Mouse (Mus musculus): ENCODE measurements around the gene Creg1. TPM values are rescaled to one million over a fixed set of nuclear protein-coding genes. Genes with fewer than 3 reads are reported as not detected.
"Not testable (repeated sequence)": the region's sequence is repeated elsewhere in the genome, so short reads cannot be mapped to it uniquely, and the experiment has no call there.

Creg1 gene
- polyA plus RNA-seq, 1 experiment from 2014 or later = 35.2 TPM

GRCm38 (mm10) chr1:165741989-165742388, 21.6 kb upstream of the Creg1 start:
- DNase-seq (ENCODE audit: low spot score) = no peak
- WGBS = 88% methylated on average over 8 of the region's 8 CpGs
- no peak for ATAC-seq (ENCODE audit: low FRiP score)
- Histone ChIP-seq H3K4me1 (replicated peaks; ENCODE audit: control insufficient read depth, insufficient read depth, low read length) (no peaks in the 10 kb centered on the region), H3K4me3 (replicated peaks; ENCODE audit: low read length) (no peak overlapping the region), H3K9ac (no peak overlapping the region), H3K36me3 (replicated peaks; ENCODE audit: control insufficient read depth, insufficient read depth) (no peaks in the 10 kb centered on the region), H3K4me2 (replicated peaks) (no peak overlapping the region), H3K27me3 (ENCODE audit: control insufficient read depth, insufficient read depth, low read length) (no peaks in the 10 kb centered on the region), H3K9me3 (ENCODE audit: control insufficient read depth, low read length) (no peaks in the 10 kb centered on the region), H3K27ac (no peak overlapping the region)

GRCm38 (mm10) chr1:165748053-165748452, 15.5 kb upstream of the Creg1 start:
- Histone ChIP-seq H3K4me3 (replicated peaks; ENCODE audit: low read length) (no peak overlapping the region), H3K9ac (no peak overlapping the region), H3K9me3 (ENCODE audit: control insufficient read depth, low read length) (no peaks in the 10 kb centered on the region), H3K36me3 (replicated peaks; ENCODE audit: control insufficient read depth, insufficient read depth) (no peaks in the 10 kb centered on the region), H3K27me3 (ENCODE audit: control insufficient read depth, insufficient read depth, low read length) (no peaks in the 10 kb centered on the region), H3K4me1 (replicated peaks; ENCODE audit: control insufficient read depth, insufficient read depth, low read length) (no peaks in the 10 kb centered on the region), H3K27ac (no peak overlapping the region), H3K4me2 (replicated peaks) (no peak overlapping the region)
- DNase-seq (ENCODE audit: low spot score) (no peak), ATAC-seq (ENCODE audit: low FRiP score) (no peak)
- WGBS = 45% methylated on average over 11 of the region's 11 CpGs

- DNase-seq (ENCODE audit: low spot score) = no peak
Observed at GRCm38 (mm10) chr1:165751142-165751541, 12.4 kb upstream of the Creg1 start.

GRCm38 (mm10) chr1:165751838-165752237, 11.7 kb upstream of the Creg1 start:
- Histone ChIP-seq H3K4me2 (replicated peaks) (no peak overlapping the region), H3K27ac (no peak overlapping the region), H3K9ac (no peak overlapping the region), H3K4me3 (replicated peaks; ENCODE audit: low read length) (no peak overlapping the region), H3K9me3 (ENCODE audit: control insufficient read depth, low read length) (no peaks in the 10 kb centered on the region), H3K4me1 (replicated peaks; ENCODE audit: control insufficient read depth, insufficient read depth, low read length) (no peaks in the 10 kb centered on the region), H3K27me3 (ENCODE audit: control insufficient read depth, insufficient read depth, low read length) (no peaks in the 10 kb centered on the region), H3K36me3 (replicated peaks; ENCODE audit: control insufficient read depth, insufficient read depth) (no peaks in the 10 kb centered on the region)
- WGBS = 83% methylated on average over 5 of the region's 5 CpGs
- ATAC-seq (ENCODE audit: low FRiP score) (no peak), DNase-seq (ENCODE audit: low spot score) (no peak)

More at GRCm38 (mm10) chr1:165751142-165751541, 12.4 kb upstream of the Creg1 start:
- Histone ChIP-seq H3K27ac (no peak overlapping the region), H3K27me3 (ENCODE audit: control insufficient read depth, insufficient read depth, low read length) (no peaks in the 10 kb centered on the region), H3K9ac (no peak overlapping the region), H3K4me1 (replicated peaks; ENCODE audit: control insufficient read depth, insufficient read depth, low read length) (no peaks in the 10 kb centered on the region), H3K9me3 (ENCODE audit: control insufficient read depth, low read length) (no peaks in the 10 kb centered on the region), H3K4me3 (replicated peaks; ENCODE audit: low read length) (no peak overlapping the region), H3K36me3 (replicated peaks; ENCODE audit: control insufficient read depth, insufficient read depth) (no peaks in the 10 kb centered on the region), H3K4me2 (replicated peaks) (no peak overlapping the region)
- ATAC-seq (ENCODE audit: low FRiP score) = no peak

GRCm38 (mm10) chr1:165754205-165754604, 9.3 kb upstream of the Creg1 start:
- Histone ChIP-seq H3K27me3 (ENCODE audit: control insufficient read depth, insufficient read depth, low read length) (no peaks in the 10 kb centered on the region), H3K27ac (no peak overlapping the region), H3K9ac (no peak overlapping the region), H3K36me3 (replicated peaks; ENCODE audit: control insufficient read depth, insufficient read depth) (no peaks in the 10 kb centered on the region), H3K9me3 (ENCODE audit: control insufficient read depth, low read length) (no peaks in the 10 kb centered on the region), H3K4me2 (replicated peaks) (no peak overlapping the region), H3K4me3 (replicated peaks; ENCODE audit: low read length) (no peak overlapping the region), H3K4me1 (replicated peaks; ENCODE audit: control insufficient read depth, insufficient read depth, low read length) (no peaks in the 10 kb centered on the region)
- DNase-seq (ENCODE audit: low spot score) (no peak), ATAC-seq (ENCODE audit: low FRiP score) (no peak)
- WGBS = 93% methylated on average over 6 of the region's 6 CpGs

- Histone ChIP-seq H3K9ac (no peak overlapping the region), H3K36me3 (replicated peaks; ENCODE audit: control insufficient read depth, insufficient read depth) (no peaks in the 10 kb centered on the region), H3K27ac (no peak overlapping the region), H3K4me2 (replicated peaks) (no peak overlapping the region), H3K27me3 (ENCODE audit: control insufficient read depth, insufficient read depth, low read length) (no peaks in the 10 kb centered on the region), H3K4me3 (replicated peaks; ENCODE audit: low read length) (no peak overlapping the region), H3K9me3 (ENCODE audit: control insufficient read depth, low read length) (no peaks in the 10 kb centered on the region), H3K4me1 (replicated peaks; ENCODE audit: control insufficient read depth, insufficient read depth, low read length) (no peaks in the 10 kb centered on the region)
- ATAC-seq (ENCODE audit: low FRiP score) (no peak), DNase-seq (ENCODE audit: low spot score) (no peak)
- WGBS = 80% methylated on average over 4 of the region's 4 CpGs
Observed at GRCm38 (mm10) chr1:165755194-165755593, 8.4 kb upstream of the Creg1 start.

GRCm38 (mm10) chr1:165761522-165762305, 1.8 kb upstream of the Creg1 start:
- ATAC-seq (ENCODE audit: low FRiP score) (no peak), DNase-seq (ENCODE audit: low spot score) (no peak)
- H3K36me3 ChIP-seq (replicated peaks; ENCODE audit: control insufficient read depth, insufficient read depth) = no peaks in the 10 kb centered on the region
- H3K4me2 ChIP-seq (replicated peaks) = no peak overlapping the region
- WGBS = 81% methylated on average over 3 of the region's 3 CpGs
- H3K9ac ChIP-seq = no peak overlapping the region
- no peak overlapping the region for H3K27ac ChIP-seq
- peaks cover 23% of the 10 kb centered on the region for H3K27me3 ChIP-seq (ENCODE audit: control insufficient read depth, insufficient read depth, low read length)
- H3K4me1 ChIP-seq (replicated peaks; ENCODE audit: control insufficient read depth, insufficient read depth, low read length) = 0 out of 2 replicates have a peak, but pooled peaks cover 3% of the 10 kb centered on the region
- H3K4me3 ChIP-seq (replicated peaks; ENCODE audit: low read length) = no peak overlapping the region
- no peaks in the 10 kb centered on the region for H3K9me3 ChIP-seq (ENCODE audit: control insufficient read depth, low read length)

- peaks cover 23% of the 10 kb centered on the region for H3K27me3 ChIP-seq (ENCODE audit: control insufficient read depth, insufficient read depth, low read length)
- 68% methylated on average over 2 of the region's 2 CpGs for WGBS
- not testable (repeated sequence) for ATAC-seq (ENCODE audit: low FRiP score); H3K36me3 ChIP-seq (replicated peaks; ENCODE audit: control insufficient read depth, insufficient read depth); H3K4me1 ChIP-seq (replicated peaks; ENCODE audit: control insufficient read depth, insufficient read depth, low read length); H3K4me2 ChIP-seq (replicated peaks); H3K9ac ChIP-seq; H3K27ac ChIP-seq; DNase-seq (ENCODE audit: low spot score); H3K9me3 ChIP-seq (ENCODE audit: control insufficient read depth, low read length); H3K4me3 ChIP-seq (replicated peaks; ENCODE audit: low read length)
Observed at GRCm38 (mm10) chr1:165762498-165762897, 1.0 kb upstream of the Creg1 start.

- WGBS = 28% methylated on average over 14 of the region's 14 CpGs
- Histone ChIP-seq H3K4me2 (replicated peaks) (peak overlapping the region; percentile 75), H3K36me3 (replicated peaks; ENCODE audit: control insufficient read depth, insufficient read depth) (no peaks in the 10 kb centered on the region), H3K27ac (no peak overlapping the region), H3K4me1 (replicated peaks; ENCODE audit: control insufficient read depth, insufficient read depth, low read length) (0 out of 2 replicates have a peak, but pooled peaks cover 3% of the 10 kb centered on the region), H3K4me3 (replicated peaks; ENCODE audit: low read length) (peak overlapping the region; percentile 78), H3K27me3 (ENCODE audit: control insufficient read depth, insufficient read depth, low read length) (peaks cover 23% of the 10 kb centered on the region), H3K9ac (no peak overlapping the region), H3K9me3 (ENCODE audit: control insufficient read depth, low read length) (no peaks in the 10 kb centered on the region)
- no peak for DNase-seq (ENCODE audit: low spot score)
- ATAC-seq (ENCODE audit: low FRiP score) = peak; percentile 39; the same call in 1 of the 2 replicates
Observed at GRCm38 (mm10) chr1:165762914-165763634, 472 bp upstream of the Creg1 start.

All from hindbrain, embryonic 14.5 days (tissue).